41 mouse cellular contexts compared by ENCODE assay signal in genomic region chr8:65047801-65048200, GRCm38 (mm10). TPM values are rescaled to one million over a fixed set of nuclear protein-coding genes. Genes with fewer than 3 reads are reported as not detected.
"Had no signal": no experiment of that assay in that cellular context is flagged by ENCODE, and none has a peak within 500 bp of the region (broad histone marks: within the 10 kb centered on the region; RNA-seq: fewer than 3 reads in every experiment).

No protein-coding gene starts in this region.

- H3K36me3 ChIP-seq: heart, embryonic 10.5 days; heart, embryonic 12.5 days; hindbrain, embryonic 10.5 days; hindbrain, embryonic 12.5 days; intestine, embryonic 15.5 days; limb, embryonic 10.5 days; limb, embryonic 12.5 days; liver, embryonic 13.5 days; liver, embryonic 15.5 days had no signal

- H3K27ac ChIP-seq: heart, embryonic 10.5 days; hindbrain, embryonic 10.5 days; hindbrain, embryonic 12.5 days; hindbrain, embryonic 14.5 days; intestine, embryonic 15.5 days; layer of hippocampus, adult 2 months; left cerebral cortex, adult 2 months; limb, embryonic 10.5 days; limb, embryonic 12.5 days; liver, embryonic 13.5 days; liver, embryonic 15.5 days had no signal

- H3K27me3 ChIP-seq: heart, embryonic 12.5 days; hindbrain, embryonic 12.5 days; intestine, embryonic 15.5 days; limb, embryonic 12.5 days; liver, embryonic 13.5 days; liver, embryonic 15.5 days had no signal

- H3K9ac ChIP-seq: heart, embryonic 12.5 days; hindbrain, embryonic 12.5 days; hindbrain, embryonic 14.5 days; intestine, embryonic 15.5 days; limb, embryonic 12.5 days; liver, embryonic 13.5 days; liver, embryonic 15.5 days had no signal

- H3K4me3 ChIP-seq: heart, embryonic 10.5 days; heart, embryonic 12.5 days; hindbrain, embryonic 10.5 days; hindbrain, embryonic 12.5 days; intestine, embryonic 15.5 days; layer of hippocampus, adult 2 months; left cerebral cortex, adult 2 months; limb, embryonic 10.5 days; limb, embryonic 12.5 days; liver, embryonic 13.5 days; liver, embryonic 15.5 days had no signal

- H3K4me1 ChIP-seq: heart, embryonic 10.5 days; heart, embryonic 12.5 days; liver, embryonic 13.5 days; liver, embryonic 15.5 days had no signal

- H3K9me3 ChIP-seq: heart, embryonic 10.5 days; heart, embryonic 12.5 days; hindbrain, embryonic 10.5 days; hindbrain, embryonic 12.5 days; intestine, embryonic 15.5 days; limb, embryonic 10.5 days; limb, embryonic 12.5 days; liver, embryonic 13.5 days; liver, embryonic 15.5 days had no signal

- DNase-seq: gastrocnemius, postnatal 14 days; gastrocnemius, postnatal 36 days; heart, adult 18-20 months; heart, postnatal 10 days; heart, postnatal 4 days; kidney, adult 18-20 months; kidney, adult 8-10 months; kidney, postnatal 10 days; kidney, postnatal 25 days; kidney, postnatal 4 days; liver; liver, embryonic 13.5 days had no signal

RNA-seq across cellular contexts. Expression of gene Apela, which starts 10.7 kb away (rescaled TPM):
- total RNA-seq: gastrocnemius, adult 18-20 months; gastrocnemius, adult 8-10 months; gastrocnemius, postnatal 14 days; gastrocnemius, postnatal 36 days; heart, adult 18-20 months; heart, adult 8-10 months; layer of hippocampus, postnatal 10 days; left cerebral cortex, adult 2 months; left cerebral cortex, postnatal 14 days; left cerebral cortex, postnatal 36 days had no signal
- polyA plus RNA-seq: gonadal fat pad, adult 2 months; inflammation-experienced regulatory T-cells, adult 6 months had no signal

RNA-seq across cellular contexts. Expression of gene Gm10663, which starts 27.0 kb away (rescaled TPM):
- total RNA-seq: gastrocnemius, adult 18-20 months; gastrocnemius, adult 8-10 months; gastrocnemius, postnatal 14 days; gastrocnemius, postnatal 36 days; heart, adult 18-20 months; heart, adult 8-10 months; heart, postnatal 10 days; heart, postnatal 25 days; heart, postnatal 4 days; layer of hippocampus, adult 2 months; layer of hippocampus, postnatal 10 days; layer of hippocampus, postnatal 25 days; left cerebral cortex, adult 2 months; left cerebral cortex, postnatal 14 days; left cerebral cortex, postnatal 36 days had no signal
- polyA plus RNA-seq: gonadal fat pad, adult 2 months; heart, embryonic 10.5 days; heart, embryonic 12.5 days; heart, embryonic 14.5 days; heart, embryonic 16.5 days; hindbrain, embryonic 10.5 days; hindbrain, embryonic 12.5 days; hindbrain, embryonic 14.5 days; hindbrain, embryonic 16.5 days; inflammation-experienced regulatory T-cells, adult 6 months; intestine, embryonic 15.5 days; intestine, postnatal 0 days; kidney, embryonic 14.5 days; kidney, embryonic 16.5 days; limb, embryonic 10.5 days; limb, embryonic 12.5 days; limb, embryonic 14.5 days; liver, embryonic 11.5 days; liver, embryonic 13.5 days; liver, embryonic 15.5 days had no signal

RNA-seq across cellular contexts. Expression of gene Trim60, which starts 29.4 kb away (rescaled TPM):
- total RNA-seq: gastrocnemius, adult 18-20 months; gastrocnemius, adult 8-10 months; gastrocnemius, postnatal 14 days; gastrocnemius, postnatal 36 days; heart, adult 18-20 months; heart, adult 8-10 months; heart, postnatal 10 days; heart, postnatal 25 days; heart, postnatal 4 days; layer of hippocampus, adult 2 months; layer of hippocampus, postnatal 10 days; layer of hippocampus, postnatal 25 days; left cerebral cortex, adult 2 months; left cerebral cortex, postnatal 14 days; left cerebral cortex, postnatal 36 days had no signal
- polyA plus RNA-seq: gonadal fat pad, adult 2 months; heart, embryonic 10.5 days; heart, embryonic 14.5 days; heart, embryonic 16.5 days; hindbrain, embryonic 10.5 days; hindbrain, embryonic 12.5 days; hindbrain, embryonic 16.5 days; inflammation-experienced regulatory T-cells, adult 6 months; intestine, embryonic 15.5 days; intestine, postnatal 0 days; kidney, embryonic 14.5 days; limb, embryonic 10.5 days; limb, embryonic 12.5 days; liver, embryonic 11.5 days; liver, embryonic 13.5 days; liver, embryonic 15.5 days had no signal

RNA-seq across cellular contexts. Expression of gene Trim61, which starts 29.5 kb away (rescaled TPM):
- total RNA-seq: gastrocnemius, adult 18-20 months; gastrocnemius, adult 8-10 months; gastrocnemius, postnatal 14 days; gastrocnemius, postnatal 36 days; heart, adult 18-20 months; heart, adult 8-10 months; heart, postnatal 10 days; heart, postnatal 25 days; heart, postnatal 4 days; layer of hippocampus, adult 2 months; layer of hippocampus, postnatal 10 days; layer of hippocampus, postnatal 25 days; left cerebral cortex, adult 2 months; left cerebral cortex, postnatal 14 days; left cerebral cortex, postnatal 36 days had no signal
- polyA plus RNA-seq: gonadal fat pad, adult 2 months; hindbrain, embryonic 10.5 days; hindbrain, embryonic 12.5 days; hindbrain, embryonic 16.5 days; inflammation-experienced regulatory T-cells, adult 6 months; intestine, embryonic 15.5 days; limb, embryonic 10.5 days; limb, embryonic 12.5 days; liver, embryonic 13.5 days; liver, embryonic 15.5 days had no signal
